Mouse (Mus musculus) embryonic fibroblast, embryonic 13.5 days (primary cell): ENCODE measurements around the gene Rasgef1b.

Source experiments
- CTCF ChIP-seq: IDR thresholded peaks from 2 replicates; pipeline ENCODE4 v1.5.1; 2011; ENCODE audit warnings: mild to moderate bottlenecking, control low read depth, low read length, moderate library complexity, borderline replicate concordance; ENCODE audit not compliant: insufficient read depth
- POLR2A ChIP-seq: IDR thresholded peaks from 2 replicates; pipeline ENCODE4 v1.6.1; 2011; ENCODE audit warnings: low read depth, mild to moderate bottlenecking, control low read depth, low read length, moderate library complexity

DNA sequence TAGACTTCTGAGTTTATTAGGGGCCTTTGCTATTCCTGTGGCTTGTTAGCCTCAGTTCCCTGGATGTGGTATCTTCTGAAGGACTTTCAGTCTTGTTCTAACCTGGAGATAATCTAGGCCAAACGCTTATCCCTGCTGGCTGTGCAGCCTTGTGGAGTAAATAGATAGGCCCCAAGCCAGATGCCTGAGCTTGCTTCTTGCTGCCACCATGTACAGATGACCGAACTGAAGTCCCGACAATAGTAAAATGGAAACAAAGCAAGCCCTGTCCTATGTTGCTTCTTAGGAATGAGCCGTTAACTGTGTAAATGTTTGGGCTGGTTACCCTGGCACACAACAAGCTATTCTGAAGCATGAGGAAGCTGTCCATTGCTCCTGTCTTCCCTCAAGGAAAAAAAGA, 250.1 kb downstream of the Rasgef1b start:
- TF ChIP-seq CTCF (no peak), POLR2A (no peak)
